Mouse (Mus musculus): ENCODE results near the gene Slc25a17. TPM values are rescaled to one million over a fixed set of nuclear protein-coding genes. Genes with fewer than 3 reads are reported as not detected.

The Slc25a17 gene
- polyA plus RNA-seq (2012; rRNA removed): 95.3 and 103 TPM in 2 replicates

GRCm38 (mm10) chr15:81360345-81361021 is at the start of gene Slc25a17:
Gene Slc25a17 (minus strand): TSS chr15:81360812.

GRCm38 (mm10) chr15:81408199-81408598 is 47.6 kb upstream of the Slc25a17 start, which contains the start of gene Dnajb7:
Gene Dnajb7 (minus strand): TSS chr15:81408299.

GRCm38 (mm10) chr15:81399638-81400315 is 39.2 kb upstream of the Slc25a17 start, which contains the start of the genes St13 and Xpnpep3:
Gene St13 (minus strand): TSS chr15:81400077.
Gene Xpnpep3 (plus strand): TSS chr15:81400138.

Other genes with a start within 250 kb of the Slc25a17 start
- 25.8 and 30.1 TPM in 2 replicates for gene Mrtfa, start 170.1 kb downstream of the Slc25a17 start, polyA plus RNA-seq (2012; rRNA removed)
- 2.0 and 2.4 TPM in 2 replicates for gene Mchr1, start 125.3 kb downstream of the Slc25a17 start, polyA plus RNA-seq (2012; rRNA removed)
- 80.8 and 83.2 TPM in 2 replicates for gene St13, start 39.3 kb upstream of the Slc25a17 start, polyA plus RNA-seq (2012; rRNA removed)
- gene Xpnpep3, start 39.3 kb upstream of the Slc25a17 start, polyA plus RNA-seq (2012; rRNA removed): 7.5 and 8.5 TPM in 2 replicates
- gene Dnajb7, start 47.5 kb upstream of the Slc25a17 start, polyA plus RNA-seq (2012; rRNA removed): 0.05 TPM in 1 of 2 replicates, not detected in the other
- gene Rbx1, start 105.5 kb upstream of the Slc25a17 start, polyA plus RNA-seq (2012; rRNA removed): 246 and 269 TPM in 2 replicates
- 49.7 and 53.4 TPM in 2 replicates for gene Ep300, start 224.5 kb upstream of the Slc25a17 start, polyA plus RNA-seq (2012; rRNA removed)

Measured in central nervous system, embryonic 14 days (tissue).